Mouse (Mus musculus): ENCODE measurements at regions not wholly inside any gene's neighbourhood (a gene's known extent, or its start where the extent isn't known, plus 50 kb on each side); places are given as distances from the start of the nearest gene placed in this dataset.

GRCm38 (mm10) chr10:8088321-8088720 lies 132.3 kb upstream of the Tab2 start:
- Histone ChIP-seq H3K9ac (ENCODE audit: low read length) (no peak overlapping the region), H3K4me2 (ENCODE audit: low read length) (no peak overlapping the region), H3K27ac (ENCODE audit: low read depth) (no peak overlapping the region), H3K4me3 (ENCODE audit: low read depth, low read length) (no peak overlapping the region), H3K27me3 (replicated peaks; ENCODE audit: control insufficient read depth, insufficient read depth, low read length) (no peaks in the 10 kb centered on the region), H3K9me3 (ENCODE audit: control insufficient read depth, low read length) (no peaks in the 10 kb centered on the region), H3K36me3 (ENCODE audit: control insufficient read depth, insufficient read depth, low read length) (no peaks in the 10 kb centered on the region), H3K4me1 (replicated peaks; ENCODE audit: control insufficient read depth, insufficient read depth, low read length) (peaks cover 4% of the 10 kb centered on the region; the same call in 1 of the 2 replicates)
- DNase-seq (ENCODE audit: low spot score): no peak
- 92% methylated on average over 3 of the region's 3 CpGs for WGBS
- ATAC-seq (replicated peaks; ENCODE audit: low FRiP score, low TSS enrichment, low read depth): no peak

DNA sequence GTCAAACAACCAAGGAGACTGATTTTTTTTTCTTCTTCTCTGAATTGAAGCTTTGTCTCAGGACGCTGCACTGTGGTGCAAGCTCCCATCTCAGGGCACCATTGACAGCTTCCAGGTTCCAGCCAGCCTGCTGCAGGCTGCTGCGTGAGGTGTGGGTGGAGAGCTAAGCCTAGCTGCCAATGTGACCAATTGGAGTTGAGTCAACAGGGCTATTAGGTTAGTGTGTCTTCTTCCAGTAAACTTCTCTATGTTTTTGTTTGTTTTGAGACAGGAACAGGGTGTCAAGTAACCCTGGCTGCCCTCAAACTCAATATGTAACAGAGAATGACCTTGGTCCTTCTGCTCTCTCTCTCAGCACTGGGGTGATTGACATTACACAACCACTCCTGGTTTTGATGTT lies 131.1 kb upstream of the Tab2 start:
- no peak overlapping the region for H3K4me2 ChIP-seq (ENCODE audit: low read length)
- WGBS: 20% methylated on average over 2 of the region's 2 CpGs
- H3K36me3 ChIP-seq (ENCODE audit: control insufficient read depth, insufficient read depth, low read length): no peaks in the 10 kb centered on the region
- no peak for DNase-seq (ENCODE audit: low spot score)
- no peak overlapping the region for H3K4me3 ChIP-seq (ENCODE audit: low read depth, low read length)
- ATAC-seq (replicated peaks; ENCODE audit: low FRiP score, low TSS enrichment, low read depth): no peak
- H3K9ac ChIP-seq (ENCODE audit: low read length): no peak overlapping the region
- H3K4me1 ChIP-seq (replicated peaks; ENCODE audit: control insufficient read depth, insufficient read depth, low read length): peaks cover 4% of the 10 kb centered on the region; the same call in 1 of the 2 replicates
- H3K9me3 ChIP-seq (ENCODE audit: control insufficient read depth, low read length): no peaks in the 10 kb centered on the region
- H3K27me3 ChIP-seq (replicated peaks; ENCODE audit: control insufficient read depth, insufficient read depth, low read length): no peaks in the 10 kb centered on the region
- no peak overlapping the region for H3K27ac ChIP-seq (ENCODE audit: low read depth)

- WGBS: 54% methylated on average over 4 of the region's 4 CpGs
- ATAC-seq (replicated peaks; ENCODE audit: low FRiP score, low TSS enrichment, low read depth): no peak
- Histone ChIP-seq H3K9ac (ENCODE audit: low read length) (no peak overlapping the region), H3K4me2 (ENCODE audit: low read length) (no peak overlapping the region), H3K4me1 (replicated peaks; ENCODE audit: control insufficient read depth, insufficient read depth, low read length) (no peaks in the 10 kb centered on the region; the same call in 1 of the 2 replicates), H3K36me3 (ENCODE audit: control insufficient read depth, insufficient read depth, low read length) (no peaks in the 10 kb centered on the region), H3K4me3 (ENCODE audit: low read depth, low read length) (no peak overlapping the region), H3K9me3 (ENCODE audit: control insufficient read depth, low read length) (no peaks in the 10 kb centered on the region), H3K27me3 (replicated peaks; ENCODE audit: control insufficient read depth, insufficient read depth, low read length) (no peaks in the 10 kb centered on the region), H3K27ac (ENCODE audit: low read depth) (no peak overlapping the region)
- DNase-seq (ENCODE audit: low spot score): no peak
Measured at GRCm38 (mm10) chr10:8086442-8086841, 130.4 kb upstream of the Tab2 start.

- H3K27ac ChIP-seq (ENCODE audit: low read depth): no peak overlapping the region
- no peak overlapping the region for H3K4me2 ChIP-seq (ENCODE audit: low read length)
- no peaks in the 10 kb centered on the region for H3K27me3 ChIP-seq (replicated peaks; ENCODE audit: control insufficient read depth, insufficient read depth, low read length)
- ATAC-seq (replicated peaks; ENCODE audit: low FRiP score, low TSS enrichment, low read depth): no peak
- H3K9me3 ChIP-seq (ENCODE audit: control insufficient read depth, low read length): no peaks in the 10 kb centered on the region
- H3K4me3 ChIP-seq (ENCODE audit: low read depth, low read length): no peak overlapping the region
- no peaks in the 10 kb centered on the region for H3K36me3 ChIP-seq (ENCODE audit: control insufficient read depth, insufficient read depth, low read length)
- H3K9ac ChIP-seq (ENCODE audit: low read length): no peak overlapping the region
- 52% methylated on average over 8 of the region's 8 CpGs for WGBS
- DNase-seq (ENCODE audit: low spot score): no peak
- H3K4me1 ChIP-seq (replicated peaks; ENCODE audit: control insufficient read depth, insufficient read depth, low read length): no peaks in the 10 kb centered on the region
Measured at GRCm38 (mm10) chr10:8077904-8078811, 122.1 kb upstream of the Tab2 start.

DNA sequence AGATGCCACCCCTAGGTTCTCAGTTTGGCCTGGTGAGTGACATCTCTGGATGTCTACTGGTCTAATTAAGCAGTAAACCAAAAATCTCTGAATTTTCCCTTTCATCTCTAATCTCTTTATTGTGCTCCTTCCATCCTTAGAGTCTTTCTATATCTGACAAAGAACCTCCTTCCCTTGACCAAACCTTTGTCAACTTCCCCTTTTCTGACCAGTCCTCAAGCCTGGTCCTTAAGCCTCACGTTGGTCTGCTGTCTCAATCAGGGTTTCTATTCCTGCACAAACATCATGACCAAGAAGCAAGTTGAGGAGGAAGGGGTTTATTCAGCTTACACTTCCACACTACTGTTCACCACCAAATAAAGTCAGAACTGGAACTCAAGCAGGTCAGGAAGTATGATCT lies 116.4 kb upstream of the Tab2 start:
- Histone ChIP-seq H3K27ac (ENCODE audit: low read depth) (no peak overlapping the region), H3K4me1 (replicated peaks; ENCODE audit: control insufficient read depth, insufficient read depth, low read length) (no peaks in the 10 kb centered on the region), H3K36me3 (ENCODE audit: control insufficient read depth, insufficient read depth, low read length) (no peaks in the 10 kb centered on the region), H3K9ac (ENCODE audit: low read length) (no peak overlapping the region), H3K4me3 (ENCODE audit: low read depth, low read length) (no peak overlapping the region), H3K4me2 (ENCODE audit: low read length) (no peak overlapping the region), H3K9me3 (ENCODE audit: control insufficient read depth, low read length) (no peaks in the 10 kb centered on the region), H3K27me3 (replicated peaks; ENCODE audit: control insufficient read depth, insufficient read depth, low read length) (no peaks in the 10 kb centered on the region)
- no peak for DNase-seq (ENCODE audit: low spot score)
- ATAC-seq (replicated peaks; ENCODE audit: low FRiP score, low TSS enrichment, low read depth): no peak
- WGBS: 80% methylated on average over 1 of the region's 1 CpGs

DNA sequence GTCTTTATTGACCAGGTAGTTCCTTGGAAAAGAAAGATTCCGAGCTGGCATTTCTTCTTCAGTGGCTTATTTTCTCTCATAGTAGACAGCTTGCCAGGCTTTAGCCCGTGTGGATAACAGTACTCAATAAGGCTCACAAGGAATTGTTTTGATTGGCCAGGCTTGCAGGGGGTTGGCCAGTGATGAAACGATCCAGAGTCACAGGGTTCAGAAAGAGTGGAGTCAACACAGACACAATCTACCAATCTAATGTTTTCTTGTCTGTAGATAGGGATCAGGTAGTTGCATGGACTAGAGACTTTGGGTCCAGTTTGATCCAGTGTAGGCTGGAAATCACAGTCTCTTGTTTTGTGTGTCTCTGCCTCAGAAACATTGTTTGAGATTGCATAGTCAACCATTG lies 115.8 kb upstream of the Tab2 start:
- H3K27ac ChIP-seq (ENCODE audit: low read depth): no peak overlapping the region
- no peak for DNase-seq (ENCODE audit: low spot score)
- ATAC-seq (replicated peaks; ENCODE audit: low FRiP score, low TSS enrichment, low read depth): no peak
- 80% methylated on average over 3 of the region's 3 CpGs for WGBS
- no peaks in the 10 kb centered on the region for H3K9me3 ChIP-seq (ENCODE audit: control insufficient read depth, low read length)
- no peak overlapping the region for H3K4me2 ChIP-seq (ENCODE audit: low read length)
- H3K9ac ChIP-seq (ENCODE audit: low read length): no peak overlapping the region
- H3K36me3 ChIP-seq (ENCODE audit: control insufficient read depth, insufficient read depth, low read length): no peaks in the 10 kb centered on the region
- H3K27me3 ChIP-seq (replicated peaks; ENCODE audit: control insufficient read depth, insufficient read depth, low read length): no peaks in the 10 kb centered on the region
- no peaks in the 10 kb centered on the region for H3K4me1 ChIP-seq (replicated peaks; ENCODE audit: control insufficient read depth, insufficient read depth, low read length)
- H3K4me3 ChIP-seq (ENCODE audit: low read depth, low read length): no peak overlapping the region

DNA sequence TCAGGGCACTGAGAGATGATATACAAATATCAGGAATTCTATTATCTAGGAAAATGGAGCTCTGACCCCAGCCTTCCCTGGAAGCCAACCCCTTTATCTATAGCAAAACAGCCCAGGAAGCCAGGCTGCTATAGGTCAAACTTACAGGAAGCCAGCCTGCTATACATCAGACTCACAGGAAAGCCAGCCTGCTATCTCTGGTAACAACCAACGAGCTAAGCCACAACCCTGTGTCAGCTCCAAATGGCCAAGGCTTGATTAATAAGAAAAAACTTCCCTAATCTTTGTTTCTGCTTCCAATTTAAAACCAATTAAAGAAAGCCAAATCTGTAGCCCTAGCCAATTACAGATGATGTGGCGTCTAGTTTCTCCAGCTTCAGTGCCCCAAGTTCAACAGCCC lies 114.4 kb upstream of the Tab2 start:
- no peak for DNase-seq (ENCODE audit: low spot score)
- H3K27me3 ChIP-seq (replicated peaks; ENCODE audit: control insufficient read depth, insufficient read depth, low read length): no peaks in the 10 kb centered on the region
- no peaks in the 10 kb centered on the region for H3K36me3 ChIP-seq (ENCODE audit: control insufficient read depth, insufficient read depth, low read length)
- no peak overlapping the region for H3K27ac ChIP-seq (ENCODE audit: low read depth)
- H3K9me3 ChIP-seq (ENCODE audit: control insufficient read depth, low read length): no peaks in the 10 kb centered on the region
- H3K4me1 ChIP-seq (replicated peaks; ENCODE audit: control insufficient read depth, insufficient read depth, low read length): no peaks in the 10 kb centered on the region
- H3K4me3 ChIP-seq (ENCODE audit: low read depth, low read length): no peak overlapping the region
- no peak overlapping the region for H3K4me2 ChIP-seq (ENCODE audit: low read length)
- ATAC-seq (replicated peaks; ENCODE audit: low FRiP score, low TSS enrichment, low read depth): no peak
- WGBS: 47% methylated on average over 2 of the region's 2 CpGs
- no peak overlapping the region for H3K9ac ChIP-seq (ENCODE audit: low read length)

DNA sequence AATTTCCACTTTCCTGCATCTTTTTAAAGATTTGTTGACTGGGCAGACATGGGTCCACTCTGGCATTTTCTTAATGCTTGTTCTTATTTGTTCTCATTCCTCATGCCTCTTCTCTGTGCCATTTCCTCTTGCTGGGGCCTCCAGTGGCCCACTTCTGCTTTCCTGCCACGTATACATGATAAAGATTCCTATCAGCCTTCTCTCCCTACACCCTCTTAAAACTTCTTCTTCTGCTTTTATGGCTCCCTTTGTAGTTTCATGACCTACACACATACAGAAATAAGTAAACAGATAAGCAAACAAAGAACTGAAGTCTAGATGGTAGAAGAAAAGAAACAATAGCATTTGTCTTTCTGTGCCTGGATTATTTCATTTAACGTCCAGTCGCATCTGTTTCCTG lies 110.9 kb upstream of the Tab2 start:
- no peak overlapping the region for H3K9ac ChIP-seq (ENCODE audit: low read length)
- DNase-seq (ENCODE audit: low spot score): no peak
- ATAC-seq (replicated peaks; ENCODE audit: low FRiP score, low TSS enrichment, low read depth): no peak
- H3K27me3 ChIP-seq (replicated peaks; ENCODE audit: control insufficient read depth, insufficient read depth, low read length): no peaks in the 10 kb centered on the region
- H3K27ac ChIP-seq (ENCODE audit: low read depth): no peak overlapping the region
- H3K4me3 ChIP-seq (ENCODE audit: low read depth, low read length): no peak overlapping the region
- WGBS: 56% methylated on average over 3 of the region's 3 CpGs
- H3K9me3 ChIP-seq (ENCODE audit: control insufficient read depth, low read length): no peaks in the 10 kb centered on the region
- no peak overlapping the region for H3K4me2 ChIP-seq (ENCODE audit: low read length)
- H3K36me3 ChIP-seq (ENCODE audit: control insufficient read depth, insufficient read depth, low read length): no peaks in the 10 kb centered on the region
- no peaks in the 10 kb centered on the region for H3K4me1 ChIP-seq (replicated peaks; ENCODE audit: control insufficient read depth, insufficient read depth, low read length)

GRCm38 (mm10) chr10:8065746-8066145 lies 109.7 kb upstream of the Tab2 start:
- 82% methylated on average over 8 of the region's 8 CpGs for WGBS
- Histone ChIP-seq H3K4me3 (ENCODE audit: low read depth, low read length) (no peak overlapping the region), H3K27ac (ENCODE audit: low read depth) (no peak overlapping the region), H3K4me2 (ENCODE audit: low read length) (no peak overlapping the region), H3K27me3 (replicated peaks; ENCODE audit: control insufficient read depth, insufficient read depth, low read length) (no peaks in the 10 kb centered on the region), H3K36me3 (ENCODE audit: control insufficient read depth, insufficient read depth, low read length) (no peaks in the 10 kb centered on the region), H3K4me1 (replicated peaks; ENCODE audit: control insufficient read depth, insufficient read depth, low read length) (no peaks in the 10 kb centered on the region), H3K9ac (ENCODE audit: low read length) (no peak overlapping the region), H3K9me3 (ENCODE audit: control insufficient read depth, low read length) (no peaks in the 10 kb centered on the region)
- DNase-seq (ENCODE audit: low spot score): no peak
- no peak for ATAC-seq (replicated peaks; ENCODE audit: low FRiP score, low TSS enrichment, low read depth)
